Mouse (Mus musculus): ENCODE measurements around the gene H2-Eb1. TPM values are rescaled to one million over a fixed set of nuclear protein-coding genes. Genes with fewer than 3 reads are reported as not detected.

H2-Eb1 gene
- polyA plus RNA-seq, 2 experiments = 2.4 to 3.4 TPM

DNA sequence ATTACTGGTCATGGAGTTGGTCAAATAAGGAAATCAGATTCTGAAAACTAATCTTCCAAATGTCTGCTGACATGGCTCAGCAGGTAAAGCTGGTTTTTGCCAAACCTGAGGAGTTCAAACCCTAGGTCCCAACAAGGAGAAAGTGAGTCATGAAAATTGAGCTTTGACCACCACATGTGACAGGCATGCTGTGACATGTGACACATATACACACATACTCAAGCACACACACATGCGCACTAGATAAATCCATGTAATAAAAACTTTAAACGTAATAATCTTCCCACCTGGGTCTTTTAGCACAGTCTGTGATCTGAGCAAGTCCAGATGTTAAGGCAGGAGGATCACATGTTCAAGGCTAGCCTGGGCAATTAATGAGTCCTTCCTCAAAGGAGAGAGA lies 1.9 kb upstream of the H2-Eb1 start:
- no peak for TF ChIP-seq POLR2A (IDR thresholded peaks at IDR 0.05; ENCODE audit: borderline replicate concordance, extremely low read depth, insufficient read depth, insufficient read length)
- Histone ChIP-seq H3K4me1 (ENCODE audit: control insufficient read depth, insufficient read depth, low read length) (no peaks in the 10 kb centered on the region), H3K27ac (replicated peaks; ENCODE audit: low read depth, low read length) (no peak overlapping the region), H3K9me3 (ENCODE audit: control insufficient read depth, low read length) (no peaks in the 10 kb centered on the region), H3K36me3 (ENCODE audit: control insufficient read depth, insufficient read depth, low read length) (no peaks in the 10 kb centered on the region), H3K9ac (ENCODE audit: low read depth, low read length, severe bottlenecking) (no peak overlapping the region), H3K4me2 (replicated peaks; ENCODE audit: low read depth, low read length, severe bottlenecking) (no peak overlapping the region), H3K27me3 (ENCODE audit: control insufficient read depth, insufficient read depth, low read length) (no peaks in the 10 kb centered on the region), H3K4me3 (replicated peaks; ENCODE audit: low read length) (no peak overlapping the region)
- ATAC-seq (ENCODE audit: low FRiP score, low read depth) (no peak), DNase-seq (ENCODE audit: low spot score) (no peak)
- 60% methylated on average over 2 of the region's 2 CpGs for WGBS

DNA sequence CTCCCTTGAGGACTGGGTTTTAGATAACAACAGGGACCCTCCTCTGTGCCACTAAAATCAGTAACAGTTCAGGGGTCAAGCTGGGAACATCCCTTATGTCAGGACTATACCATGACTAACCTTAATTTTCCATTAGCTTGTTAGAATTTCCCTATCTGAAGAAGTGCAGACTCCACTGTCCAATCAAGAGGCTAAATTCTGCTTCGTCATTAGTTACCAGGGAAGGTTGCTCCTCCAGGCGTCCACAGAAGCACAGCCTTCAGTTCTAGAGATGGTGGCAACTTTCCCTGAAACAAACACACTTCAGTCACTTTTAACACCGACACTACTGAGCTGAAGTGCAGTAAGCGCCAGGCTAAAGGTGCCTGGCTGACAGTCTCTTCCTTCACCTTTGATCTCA lies 916 bp upstream of the H2-Eb1 start:
- no peak overlapping the region for H3K4me2 ChIP-seq (replicated peaks; ENCODE audit: low read depth, low read length, severe bottlenecking)
- no peaks in the 10 kb centered on the region for H3K9me3 ChIP-seq (ENCODE audit: control insufficient read depth, low read length)
- no peak overlapping the region for H3K9ac ChIP-seq (ENCODE audit: low read depth, low read length, severe bottlenecking)
- no peaks in the 10 kb centered on the region for H3K4me1 ChIP-seq (ENCODE audit: control insufficient read depth, insufficient read depth, low read length)
- H3K36me3 ChIP-seq (ENCODE audit: control insufficient read depth, insufficient read depth, low read length) = no peaks in the 10 kb centered on the region
- no peaks in the 10 kb centered on the region for H3K27me3 ChIP-seq (ENCODE audit: control insufficient read depth, insufficient read depth, low read length)
- DNase-seq (ENCODE audit: low spot score) (peak; percentile 73), ATAC-seq (ENCODE audit: low FRiP score, low read depth) (peak; percentile 73)
- H3K27ac ChIP-seq (replicated peaks; ENCODE audit: low read depth, low read length) = no peak overlapping the region
- no peak for TF ChIP-seq POLR2A (IDR thresholded peaks at IDR 0.05; ENCODE audit: borderline replicate concordance, extremely low read depth, insufficient read depth, insufficient read length)
- H3K4me3 ChIP-seq (replicated peaks; ENCODE audit: low read length) = no peak overlapping the region
- 6% methylated on average over 4 of the region's 4 CpGs for WGBS

DNA sequence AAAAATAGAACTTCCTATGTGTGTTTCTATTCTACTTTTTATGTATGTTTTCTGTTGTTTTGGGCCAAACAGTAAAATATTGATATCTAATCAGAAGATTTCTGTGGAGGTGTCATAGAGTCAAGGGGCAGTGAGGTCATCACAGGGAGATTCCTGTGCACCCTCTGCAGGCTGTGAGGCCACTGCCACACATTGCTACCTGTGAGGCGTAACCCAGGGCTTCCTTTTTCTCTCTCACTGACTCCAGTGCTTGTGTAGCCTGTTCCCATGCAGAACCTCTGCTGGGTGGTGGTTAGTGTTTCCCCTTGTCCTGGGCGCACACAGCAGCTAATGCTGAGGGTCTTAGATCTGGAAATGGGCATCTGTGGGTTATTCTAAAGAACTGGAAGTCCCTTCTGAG lies 740 bp downstream of the H2-Eb1 start:
- H3K27ac ChIP-seq (replicated peaks; ENCODE audit: low read depth, low read length) = no peak overlapping the region
- H3K27me3 ChIP-seq (ENCODE audit: control insufficient read depth, insufficient read depth, low read length) = no peaks in the 10 kb centered on the region
- DNase-seq (ENCODE audit: low spot score) = no peak
- no peak overlapping the region for H3K4me3 ChIP-seq (replicated peaks; ENCODE audit: low read length)
- TF ChIP-seq POLR2A (IDR thresholded peaks at IDR 0.05; ENCODE audit: borderline replicate concordance, extremely low read depth, insufficient read depth, insufficient read length) = no peak
- H3K36me3 ChIP-seq (ENCODE audit: control insufficient read depth, insufficient read depth, low read length) = no peaks in the 10 kb centered on the region
- no peaks in the 10 kb centered on the region for H3K4me1 ChIP-seq (ENCODE audit: control insufficient read depth, insufficient read depth, low read length)
- 87% methylated on average over 2 of the region's 2 CpGs for WGBS
- ATAC-seq (ENCODE audit: low FRiP score, low read depth) = no peak
- no peak overlapping the region for H3K9ac ChIP-seq (ENCODE audit: low read depth, low read length, severe bottlenecking)
- no peak overlapping the region for H3K4me2 ChIP-seq (replicated peaks; ENCODE audit: low read depth, low read length, severe bottlenecking)
- no peaks in the 10 kb centered on the region for H3K9me3 ChIP-seq (ENCODE audit: control insufficient read depth, low read length)

DNA sequence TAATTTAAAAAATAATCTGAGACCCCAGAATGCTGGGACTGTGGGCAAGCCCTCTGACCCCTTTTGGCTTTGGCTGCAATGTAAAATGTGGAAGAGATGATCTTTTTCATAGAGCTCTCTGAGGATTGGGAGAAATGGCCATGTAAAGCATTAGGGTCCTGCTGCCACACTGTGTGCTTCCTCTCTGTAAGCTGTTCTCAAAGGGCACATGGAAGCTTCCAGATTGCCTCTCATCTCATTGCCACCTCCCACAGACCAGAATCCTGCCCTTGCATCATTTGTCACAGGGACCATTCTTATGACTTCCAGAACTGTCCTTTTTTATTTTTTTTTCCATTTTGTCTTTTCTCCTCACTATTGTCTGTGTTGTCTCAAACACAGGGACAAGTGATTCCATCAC lies 1.5 kb downstream of the H2-Eb1 start:
- Histone ChIP-seq H3K9me3 (ENCODE audit: control insufficient read depth, low read length) (no peaks in the 10 kb centered on the region), H3K27me3 (ENCODE audit: control insufficient read depth, insufficient read depth, low read length) (no peaks in the 10 kb centered on the region), H3K4me2 (replicated peaks; ENCODE audit: low read depth, low read length, severe bottlenecking) (no peak overlapping the region), H3K27ac (replicated peaks; ENCODE audit: low read depth, low read length) (no peak overlapping the region), H3K4me1 (ENCODE audit: control insufficient read depth, insufficient read depth, low read length) (no peaks in the 10 kb centered on the region), H3K4me3 (replicated peaks; ENCODE audit: low read length) (no peak overlapping the region), H3K9ac (ENCODE audit: low read depth, low read length, severe bottlenecking) (no peak overlapping the region), H3K36me3 (ENCODE audit: control insufficient read depth, insufficient read depth, low read length) (no peaks in the 10 kb centered on the region)
- ATAC-seq (ENCODE audit: low FRiP score, low read depth) = no peak
- DNase-seq (ENCODE audit: low spot score) = no peak
- no peak for TF ChIP-seq POLR2A (IDR thresholded peaks at IDR 0.05; ENCODE audit: borderline replicate concordance, extremely low read depth, insufficient read depth, insufficient read length)

DNA sequence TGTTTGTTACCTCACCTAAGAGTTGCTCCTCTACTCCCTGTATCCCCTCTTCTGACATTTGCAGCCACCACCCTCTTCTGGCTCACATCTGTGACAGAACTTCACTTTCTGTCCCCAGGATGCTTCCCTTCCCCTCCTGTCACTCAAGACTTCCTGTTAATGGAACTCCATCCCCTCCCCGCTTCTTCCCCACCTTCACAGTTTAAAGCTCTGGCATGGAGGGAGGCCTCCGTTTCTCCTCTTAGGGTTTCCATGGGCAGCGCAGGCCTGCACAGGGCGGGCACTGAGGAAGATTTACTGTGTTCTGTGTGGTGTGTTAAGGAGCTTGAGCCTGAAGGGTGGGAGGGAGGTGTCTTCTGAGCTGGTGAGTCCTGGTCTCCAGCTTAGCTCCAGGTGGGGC lies 2.5 kb downstream of the H2-Eb1 start:
- Histone ChIP-seq H3K9me3 (ENCODE audit: control insufficient read depth, low read length) (no peaks in the 10 kb centered on the region), H3K36me3 (ENCODE audit: control insufficient read depth, insufficient read depth, low read length) (no peaks in the 10 kb centered on the region), H3K9ac (ENCODE audit: low read depth, low read length, severe bottlenecking) (no peak overlapping the region), H3K4me1 (ENCODE audit: control insufficient read depth, insufficient read depth, low read length) (no peaks in the 10 kb centered on the region), H3K27me3 (ENCODE audit: control insufficient read depth, insufficient read depth, low read length) (no peaks in the 10 kb centered on the region), H3K27ac (replicated peaks; ENCODE audit: low read depth, low read length) (no peak overlapping the region), H3K4me3 (replicated peaks; ENCODE audit: low read length) (no peak overlapping the region), H3K4me2 (replicated peaks; ENCODE audit: low read depth, low read length, severe bottlenecking) (no peak overlapping the region)
- DNase-seq (ENCODE audit: low spot score) (no peak), ATAC-seq (ENCODE audit: low FRiP score, low read depth) (no peak)
- no peak for TF ChIP-seq POLR2A (IDR thresholded peaks at IDR 0.05; ENCODE audit: borderline replicate concordance, extremely low read depth, insufficient read depth, insufficient read length)
- WGBS = 71% methylated on average over 4 of the region's 4 CpGs

DNA sequence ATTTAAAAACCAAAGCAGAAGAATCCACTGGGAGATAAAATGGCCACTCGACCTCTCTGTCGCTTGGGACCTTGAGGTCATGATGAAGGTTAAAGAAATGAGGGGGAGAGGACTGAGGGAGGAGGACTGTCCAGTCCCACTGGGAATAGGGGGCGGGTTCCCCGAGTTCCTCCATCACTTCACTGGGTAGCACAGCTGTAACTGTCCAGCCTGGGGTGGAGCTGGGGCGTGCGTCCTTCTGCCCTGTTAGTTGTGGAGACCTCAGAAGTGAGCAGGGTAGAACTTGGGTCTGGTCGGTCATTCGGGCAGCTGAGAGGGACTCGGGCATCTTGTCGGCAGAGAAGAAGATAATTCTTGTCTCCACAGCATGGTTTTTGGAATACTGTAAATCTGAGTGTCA lies 3.6 kb downstream of the H2-Eb1 start:
- peak overlapping the region; percentile 69 for H3K9ac ChIP-seq (ENCODE audit: low read depth, low read length, severe bottlenecking)
- peak overlapping the region; percentile 66 for H3K4me2 ChIP-seq (replicated peaks; ENCODE audit: low read depth, low read length, severe bottlenecking)
- no peaks in the 10 kb centered on the region for H3K36me3 ChIP-seq (ENCODE audit: control insufficient read depth, insufficient read depth, low read length)
- H3K4me3 ChIP-seq (replicated peaks; ENCODE audit: low read length) = peak overlapping the region; percentile 61
- TF ChIP-seq POLR2A (IDR thresholded peaks at IDR 0.05; ENCODE audit: borderline replicate concordance, extremely low read depth, insufficient read depth, insufficient read length) = no peak
- H3K27me3 ChIP-seq (ENCODE audit: control insufficient read depth, insufficient read depth, low read length) = no peaks in the 10 kb centered on the region
- no peak for DNase-seq (ENCODE audit: low spot score)
- whole genome bisulfite sequencing = 35% methylated on average over 10 of the region's 10 CpGs
- no peaks in the 10 kb centered on the region for H3K9me3 ChIP-seq (ENCODE audit: control insufficient read depth, low read length)
- H3K4me1 ChIP-seq (ENCODE audit: control insufficient read depth, insufficient read depth, low read length) = no peaks in the 10 kb centered on the region
- no peak overlapping the region for H3K27ac ChIP-seq (replicated peaks; ENCODE audit: low read depth, low read length)
- no peak for ATAC-seq (ENCODE audit: low FRiP score, low read depth)

All from limb, embryonic 14.5 days (tissue).